Mouse (Mus musculus) midbrain, embryonic 14.5 days (tissue): Measurements from ENCODE around the gene Adora2b. TPM values are rescaled to one million over a fixed set of nuclear protein-coding genes. Genes with fewer than 3 reads are reported as not detected.

ENCODE experiments used
- ATAC-seq: fragments of 200-750 bp; cut with Nextera tagmentation; 2 replicates; pipeline ENCODE4 v1.8.0; 2017; ENCODE audit warnings: moderate number of reproducible peaks, moderate library complexity; ENCODE audit not compliant: low FRiP score, low TSS enrichment
- DNase-seq: peaks from one replicate; pipeline ENCODE4 v3.0.0-alpha.2; 2015
- H3K27ac ChIP-seq: fragments of 300-500 bp; sonication (generic); replicated peaks from 2 replicates; pipeline ENCODE4 v1.5.1; 2014; ENCODE audit warnings: mild to moderate bottlenecking, low read depth, low read length, moderate library complexity
- H3K27me3 ChIP-seq: fragments of 300-500 bp; sonication (generic); 2 replicates; pipeline ENCODE4 v1.6.1; 2014; ENCODE audit warnings: low read length, control low read depth, mixed read lengths; ENCODE audit not compliant: control insufficient read depth, insufficient read depth
- H3K36me3 ChIP-seq: fragments of 300-500 bp; sonication (generic); 2 replicates; pipeline ENCODE4 v1.6.1; 2014; ENCODE audit warnings: low read length, control low read depth; ENCODE audit not compliant: control insufficient read depth, insufficient read depth
- H3K4me1 ChIP-seq: fragments of 300-500 bp; sonication (generic); 2 replicates; pipeline ENCODE4 v1.6.1; 2014; ENCODE audit warnings: mild to moderate bottlenecking, antibody characterized with exemption, low read length, control low read depth; ENCODE audit not compliant: control insufficient read depth, insufficient read depth
- H3K4me2 ChIP-seq: fragments of 300-500 bp; sonication (generic); 2 replicates; pipeline ENCODE4 v1.6.1; 2014; ENCODE audit warnings: mild to moderate bottlenecking, low read length, moderate library complexity
- H3K4me3 ChIP-seq: fragments of 300-500 bp; sonication (generic); replicated peaks from 2 replicates; pipeline ENCODE4 v1.5.1; 2014; ENCODE audit warnings: low read depth, low read length
- H3K9ac ChIP-seq: fragments of 300-500 bp; sonication (generic); replicated peaks from 2 replicates; pipeline ENCODE4 v1.6.1; 2014; ENCODE audit warnings: mild to moderate bottlenecking, low read length, moderate library complexity
- H3K9me3 ChIP-seq: fragments of 300-500 bp; sonication (generic); 2 replicates; pipeline ENCODE4 v1.6.1; 2016; ENCODE audit warnings: low read length, control low read depth, mixed read lengths; ENCODE audit not compliant: control insufficient read depth
- WGBS: fragments of 180-500 bp; shearing (Covaris S2); extraction: QIAGEN DNeasy Blood & Tissue Kit; methylation state at CpG from one replicate; pipeline ENCODE4 v1.1.7; 2014; 5-methylcytosine and 5-hydroxymethylcytosine counted together
- polyA plus RNA-seq: library from polyadenylated mRNA; unstranded; fragments of >200 nt; fragmentation: Nextera tagmentation; extraction: Ambion mirVana; gene quantifications from 2 replicates; pipeline ENCODE4 v1.2.1, GENCODE M21; 2014

The Adora2b gene
- polyA plus RNA-seq, 1 experiment from 2014 or later = 3.1 TPM

DNA sequence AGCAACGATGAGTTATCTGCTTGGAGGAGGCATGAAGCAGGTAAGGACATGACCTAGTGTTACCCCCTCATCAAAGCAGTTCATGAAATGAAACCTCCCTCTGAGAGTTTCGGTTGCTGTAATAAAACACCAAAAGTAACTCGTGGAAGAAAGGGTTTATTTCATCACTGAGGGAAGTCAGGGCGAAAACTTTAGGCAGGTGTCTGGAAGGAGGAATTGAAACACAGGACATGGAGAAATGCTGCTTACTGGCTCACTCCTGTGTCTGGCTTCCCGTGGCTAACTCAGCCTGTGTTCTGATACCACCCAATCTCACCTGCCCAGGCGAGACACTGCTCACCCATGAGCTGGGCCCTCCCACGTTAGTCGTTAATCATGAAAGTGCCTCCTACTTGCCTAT is 36.2 kb downstream of the Adora2b start:
- ATAC-seq (no peak), DNase-seq (no peak)
- Histone ChIP-seq H3K27ac (no peak overlapping the region), H3K27me3 (no peaks in the 10 kb centered on the region), H3K4me1 (peaks cover 8% of the 10 kb centered on the region), H3K4me2 (no peak overlapping the region), H3K4me3 (no peak overlapping the region), H3K9me3 (no peaks in the 10 kb centered on the region), H3K36me3 (peaks cover 52% of the 10 kb centered on the region), H3K9ac (no peak overlapping the region)
- WGBS = 92% methylated on average over 8 of the region's 8 CpGs

DNA sequence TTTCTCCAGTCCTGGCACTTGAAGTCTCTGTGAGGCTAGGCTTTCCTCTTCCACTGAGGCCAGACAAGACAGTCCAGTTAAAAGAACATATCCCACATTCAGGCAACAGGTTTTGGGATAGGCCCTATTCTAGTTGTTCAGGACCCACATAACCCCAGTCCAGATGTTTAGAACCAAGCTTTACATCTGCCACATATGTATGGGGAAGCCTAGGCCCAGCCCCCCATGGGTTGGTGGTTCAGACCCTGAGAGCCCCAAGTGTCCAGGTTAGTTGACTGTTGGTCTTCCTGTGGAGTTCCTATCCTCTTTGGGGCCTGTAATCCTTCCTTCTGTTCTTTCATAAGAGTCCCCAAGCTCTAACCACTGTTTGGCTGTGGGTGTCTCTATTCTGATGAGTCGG is 38.9 kb downstream of the Adora2b start:
- H3K4me2 ChIP-seq = no peak overlapping the region
- peaks cover under 1% of the 10 kb centered on the region; the same call in 1 of the 2 replicates for H3K4me1 ChIP-seq
- no peak overlapping the region for H3K9ac ChIP-seq
- ATAC-seq (no peak), DNase-seq (no peak)
- no peaks in the 10 kb centered on the region for H3K27me3 ChIP-seq
- H3K4me3 ChIP-seq = no peak overlapping the region
- peaks cover 68% of the 10 kb centered on the region for H3K36me3 ChIP-seq
- 92% methylated on average over 1 of the region's 1 CpGs for WGBS
- H3K27ac ChIP-seq = no peak overlapping the region
- H3K9me3 ChIP-seq = no peaks in the 10 kb centered on the region

DNA sequence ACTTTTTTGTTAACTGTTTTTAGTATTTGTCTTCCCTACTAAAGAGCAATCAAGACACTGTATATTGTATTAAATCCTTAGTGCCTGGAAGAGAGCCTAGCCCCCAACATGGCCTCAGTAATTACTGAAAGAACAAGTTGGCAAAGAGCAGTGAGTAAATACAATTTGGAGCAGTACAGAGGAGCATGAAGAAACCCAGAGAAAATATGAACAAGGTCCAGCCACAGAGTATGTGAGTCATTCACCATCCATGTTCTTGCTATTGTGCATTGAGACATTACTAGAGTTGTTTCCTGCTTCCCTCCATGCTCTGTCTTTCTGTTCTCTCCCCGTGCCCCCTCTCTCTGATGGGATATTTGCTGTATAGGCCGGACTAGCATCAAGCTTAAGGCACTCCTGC is 45.3 kb downstream of the Adora2b start:
- WGBS = 87% methylated on average over 2 of the region's 2 CpGs
- no peak overlapping the region for H3K4me3 ChIP-seq
- H3K36me3 ChIP-seq = peaks cover 50% of the 10 kb centered on the region

DNA sequence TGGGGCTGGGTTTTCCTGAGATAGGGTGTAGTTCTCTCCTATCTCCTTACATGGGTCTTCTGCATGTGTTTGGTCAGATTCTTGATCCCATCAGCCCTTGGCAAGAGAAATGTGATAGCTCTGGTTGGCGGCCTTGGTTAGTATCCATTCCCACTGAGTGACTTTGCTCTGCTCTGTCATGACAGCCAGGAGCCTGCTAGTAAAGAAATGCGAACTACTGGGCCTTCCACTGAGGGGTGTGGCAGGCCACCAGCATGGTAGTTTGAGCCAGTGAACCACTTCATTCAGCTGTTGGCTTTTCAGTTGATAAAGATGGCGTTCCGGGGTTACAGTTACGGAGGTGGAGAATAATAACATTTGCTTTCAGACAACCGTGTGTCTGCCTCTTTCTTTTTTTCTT is 50.1 kb downstream of the Adora2b start:
- no peaks in the 10 kb centered on the region for H3K4me1 ChIP-seq
- no peak overlapping the region for H3K27ac ChIP-seq
- DNase-seq = no peak
- H3K9ac ChIP-seq = no peak overlapping the region
- WGBS = 88% methylated on average over 6 of the region's 6 CpGs
- H3K4me3 ChIP-seq = no peak overlapping the region
- H3K36me3 ChIP-seq = peaks cover 27% of the 10 kb centered on the region
- no peak overlapping the region for H3K4me2 ChIP-seq
- ATAC-seq = no peak
- no peaks in the 10 kb centered on the region for H3K9me3 ChIP-seq
- no peaks in the 10 kb centered on the region for H3K27me3 ChIP-seq

More for the DNA sequence above, 45.3 kb downstream of the Adora2b start:
- no peak overlapping the region for H3K4me2 ChIP-seq
- ATAC-seq (no peak), DNase-seq (no peak)
- no peaks in the 10 kb centered on the region for H3K9me3 ChIP-seq
- no peak overlapping the region for H3K27ac ChIP-seq
- H3K27me3 ChIP-seq = no peaks in the 10 kb centered on the region
- no peaks in the 10 kb centered on the region for H3K4me1 ChIP-seq
- H3K9ac ChIP-seq = no peak overlapping the region

DNA sequence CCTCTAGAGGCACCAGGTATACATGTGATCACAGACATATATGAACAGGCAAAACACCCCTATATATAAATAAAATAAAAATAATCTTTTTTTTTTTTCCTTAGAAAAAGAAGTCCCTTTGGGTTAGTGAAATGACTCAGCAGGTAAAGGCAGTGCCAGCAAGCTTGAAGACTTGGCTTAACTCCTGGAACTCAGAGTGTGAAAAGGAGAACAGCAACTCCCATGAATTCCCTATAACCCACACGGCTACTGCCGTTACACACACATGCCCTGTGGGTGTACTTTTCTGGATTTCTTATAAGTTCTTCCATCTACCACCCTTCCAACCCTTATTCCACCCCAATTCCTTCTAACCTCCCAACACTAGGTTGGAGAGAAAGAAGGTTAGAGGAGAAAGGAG is 57.1 kb downstream of the Adora2b start:
- H3K27ac ChIP-seq = no peak overlapping the region
- peaks cover 43% of the 10 kb centered on the region for H3K36me3 ChIP-seq
- H3K4me2 ChIP-seq = no peak overlapping the region
- no peak overlapping the region for H3K4me3 ChIP-seq
- no peak overlapping the region for H3K9ac ChIP-seq
- no peaks in the 10 kb centered on the region for H3K9me3 ChIP-seq
- DNase-seq = no peak
- H3K27me3 ChIP-seq = no peaks in the 10 kb centered on the region
- 100% methylated on average over 2 of the region's 2 CpGs for WGBS
- no peak for ATAC-seq
- no peaks in the 10 kb centered on the region for H3K4me1 ChIP-seq

DNA sequence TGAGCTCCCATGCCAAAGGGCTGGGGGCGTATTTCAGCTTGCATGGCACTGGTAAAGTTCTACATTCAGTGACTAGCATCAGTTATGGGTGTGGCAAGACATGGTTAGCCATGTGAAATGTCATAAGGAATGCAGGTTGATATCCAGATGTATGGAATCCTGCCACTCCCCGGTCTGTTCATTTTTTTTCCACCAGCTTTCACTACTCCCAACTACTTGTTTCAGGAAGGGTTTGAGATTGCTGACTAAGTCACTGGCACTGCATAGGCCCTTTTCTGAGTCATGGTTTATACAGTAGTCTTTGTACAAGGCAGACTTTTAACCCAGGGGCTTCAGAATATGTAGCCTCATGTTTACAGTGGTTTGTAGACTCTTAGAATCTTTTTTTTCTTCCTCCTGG is 60.5 kb downstream of the Adora2b start:
- H3K9me3 ChIP-seq = no peaks in the 10 kb centered on the region
- DNase-seq (no peak), ATAC-seq (no peak)
- H3K9ac ChIP-seq = no peak overlapping the region
- H3K4me1 ChIP-seq = no peaks in the 10 kb centered on the region
- no peak overlapping the region for H3K27ac ChIP-seq
- WGBS = 95% methylated on average over 2 of the region's 2 CpGs
- H3K36me3 ChIP-seq = peaks cover 63% of the 10 kb centered on the region
- H3K4me2 ChIP-seq = no peak overlapping the region
- no peak overlapping the region for H3K4me3 ChIP-seq
- no peaks in the 10 kb centered on the region for H3K27me3 ChIP-seq

DNA sequence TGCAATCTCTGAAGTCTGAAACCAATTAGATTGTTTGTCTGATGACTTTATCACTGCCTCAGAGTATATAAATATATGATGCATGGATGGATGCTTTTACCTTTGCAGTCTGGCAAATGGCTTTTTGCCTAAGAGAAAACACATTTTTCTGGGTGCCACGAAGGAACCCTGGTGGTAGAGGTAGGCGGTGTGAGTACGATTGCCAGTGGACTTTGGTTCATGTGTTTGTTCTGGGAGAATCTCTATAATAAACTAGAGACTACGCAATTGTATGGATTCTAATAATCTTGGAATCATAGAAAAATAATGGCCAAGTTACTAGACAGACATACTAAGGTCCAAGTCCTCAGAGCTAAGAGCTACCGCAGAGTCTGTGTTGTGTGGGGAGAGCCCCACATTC is 66.2 kb downstream of the Adora2b start:
- H3K27ac ChIP-seq = no peak overlapping the region
- peaks cover 75% of the 10 kb centered on the region for H3K36me3 ChIP-seq
- H3K4me3 ChIP-seq = no peak overlapping the region
- H3K4me2 ChIP-seq = no peak overlapping the region
- 94% methylated on average over 5 of the region's 5 CpGs for WGBS
- H3K4me1 ChIP-seq = no peaks in the 10 kb centered on the region
- no peak overlapping the region for H3K9ac ChIP-seq
- H3K27me3 ChIP-seq = no peaks in the 10 kb centered on the region
- ATAC-seq (no peak), DNase-seq (no peak)
- H3K9me3 ChIP-seq = no peaks in the 10 kb centered on the region

Other genes with a start within 250 kb of the Adora2b start
- gene Zswim7, start 32.4 kb downstream of the Adora2b start, polyA plus RNA-seq = 11.3 and 13.0 TPM in 2 replicates
- 31.7 and 36.2 TPM in 2 replicates for gene Ttc19, start 32.5 kb downstream of the Adora2b start, polyA plus RNA-seq
- 6.6 and 6.7 TPM in 2 replicates for gene Pigl, start 209.5 kb downstream of the Adora2b start, polyA plus RNA-seq
- 170 and 211 TPM in 2 replicates for gene Ncor1, start 209.6 kb downstream of the Adora2b start, polyA plus RNA-seq